Mouse (Mus musculus): Measurements from ENCODE around the gene Zfp92. TPM values are rescaled to one million over a fixed set of nuclear protein-coding genes. Genes with fewer than 3 reads are reported as not detected.
A peak's percentile ranks its signal among the peaks of the same experiment; 100 is the strongest.

Zfp92 gene
- polyA plus RNA-seq, 1 experiment from 2014 or later: 1.6 TPM

DNA sequence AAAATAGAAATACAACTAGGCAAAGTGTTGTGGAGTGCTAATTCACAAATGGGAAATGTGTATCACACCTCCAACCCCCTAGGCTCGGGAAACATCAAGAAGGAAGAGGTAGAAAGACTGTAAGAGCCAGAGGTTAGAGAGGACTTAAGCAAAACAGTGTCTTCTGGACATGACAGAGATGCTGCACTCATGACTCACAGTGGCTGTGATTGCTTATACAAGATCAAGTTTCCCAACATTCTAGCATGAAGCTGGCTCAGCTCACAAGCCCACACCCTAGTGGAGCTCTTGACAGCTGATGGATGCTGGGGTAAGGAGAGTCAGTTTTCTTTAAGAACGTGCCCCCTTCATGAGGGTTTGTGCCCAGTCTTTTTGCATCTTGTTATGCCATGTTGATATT lies 30.5 kb downstream of the Zfp92 start:
- Histone ChIP-seq H3K27me3 (replicated peaks) (no peaks in the 10 kb centered on the region), H3K4me3 (no peak overlapping the region), H3K9ac (no peak overlapping the region), H3K4me2 (no peak overlapping the region), H3K27ac (no peak overlapping the region), H3K9me3 (no peaks in the 10 kb centered on the region), H3K4me1 (no peaks in the 10 kb centered on the region), H3K36me3 (replicated peaks) (0 out of 2 replicates have a peak, but pooled peaks cover 2% of the 10 kb centered on the region)
- 71% methylated on average over 2 of the region's 2 CpGs for WGBS
- no peak for ATAC-seq (replicated peaks)

DNA sequence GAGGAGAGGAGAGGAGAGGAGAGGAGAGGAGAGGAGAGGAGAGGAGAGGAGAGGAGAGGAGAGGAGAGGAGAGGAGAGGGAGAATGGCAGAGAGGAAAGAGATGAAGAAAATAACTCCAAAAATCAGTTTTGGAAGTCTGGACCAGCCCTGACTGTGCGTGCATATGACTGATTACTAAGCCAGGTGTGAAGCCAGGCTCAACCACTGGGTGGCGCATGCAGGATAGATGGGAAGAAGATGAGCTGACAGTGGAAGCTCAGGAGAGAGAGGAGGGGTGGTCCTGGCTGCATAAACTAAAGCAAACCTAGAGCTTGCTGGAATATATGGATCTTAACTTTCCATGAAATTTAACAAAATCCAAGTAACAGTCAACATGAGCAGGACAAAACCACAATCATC lies 41.1 kb downstream of the Zfp92 start:
- no peaks in the 10 kb centered on the region for H3K27me3 ChIP-seq (replicated peaks)
- no peak overlapping the region for H3K27ac ChIP-seq
- H3K4me1 ChIP-seq: no peaks in the 10 kb centered on the region
- ATAC-seq (replicated peaks): 0 out of 2 replicates have a peak, but pooled peaks have one; percentile 37
- no peak overlapping the region for H3K4me2 ChIP-seq
- H3K4me3 ChIP-seq: no peak overlapping the region
- no peaks in the 10 kb centered on the region for H3K9me3 ChIP-seq
- H3K9ac ChIP-seq: no peak overlapping the region
- 20% methylated on average over 2 of the region's 2 CpGs for WGBS
- no peaks in the 10 kb centered on the region for H3K36me3 ChIP-seq (replicated peaks)

DNA sequence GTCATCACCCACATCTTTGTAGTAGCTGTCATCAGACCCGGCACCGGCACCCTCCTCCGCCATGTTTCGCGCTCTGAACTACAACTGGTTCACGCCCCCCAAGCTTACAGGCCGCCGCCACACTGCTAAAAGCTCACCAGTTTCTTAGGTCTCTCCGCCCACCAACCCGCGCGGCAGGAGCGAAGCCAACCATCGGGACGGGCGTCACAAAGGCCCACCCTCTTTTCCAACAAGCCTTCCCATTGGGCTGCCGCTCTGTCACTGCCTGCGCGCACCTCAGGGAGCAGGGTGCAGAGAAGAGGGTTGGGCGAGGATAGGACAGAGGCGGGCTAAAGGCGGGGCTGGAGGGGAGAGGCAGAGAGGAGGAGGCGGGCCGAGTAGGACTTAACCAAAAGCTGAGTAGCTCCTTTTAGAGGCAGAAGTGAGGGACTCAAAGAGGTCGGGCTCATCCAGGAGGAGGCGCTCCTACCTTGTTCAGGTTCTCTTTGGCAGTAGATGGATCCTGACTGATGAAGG lies 48.0 kb downstream of the Zfp92 start, which contains the start of gene Haus7:
Gene Haus7 (minus strand): TSS at position 168 of the 516 bp plus-strand sequence.
- peak; percentile 100 for ATAC-seq (replicated peaks)
- H3K36me3 ChIP-seq (replicated peaks): no peaks in the 10 kb centered on the region
- H3K4me1 ChIP-seq: peaks cover 7% of the 10 kb centered on the region
- peak within 1 kb of the TSS; percentile 43 for H3K9ac ChIP-seq
- H3K4me3 ChIP-seq: peak within 1 kb of the TSS; percentile 56
- no peak within 1 kb of the TSS for H3K27ac ChIP-seq
- peak within 1 kb of the TSS; percentile 52 for H3K4me2 ChIP-seq
- no peaks in the 10 kb centered on the region for H3K27me3 ChIP-seq (replicated peaks)
- 19% methylated on average over 26 of the region's 26 CpGs for WGBS
- H3K9me3 ChIP-seq: no peaks in the 10 kb centered on the region

DNA sequence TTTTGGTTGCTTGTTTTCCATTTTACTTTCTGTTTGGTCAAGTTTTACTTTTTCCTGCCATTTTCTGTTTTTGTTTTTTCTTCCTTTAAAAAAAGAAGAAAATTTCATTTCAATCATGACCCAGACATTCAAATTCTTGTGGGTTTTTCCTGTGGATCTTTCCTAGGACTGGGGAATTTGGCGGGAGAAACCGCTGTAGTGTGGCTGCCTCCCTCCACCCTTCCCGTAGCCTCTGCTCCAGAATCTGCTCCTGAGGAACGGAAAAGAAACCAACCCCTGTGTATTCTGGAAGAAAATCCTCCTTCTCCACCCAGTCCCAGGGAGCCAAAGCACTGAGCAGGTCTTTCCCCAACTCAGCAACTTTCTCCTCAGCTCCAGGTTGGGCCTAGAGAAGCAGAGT lies 49.9 kb downstream of the Zfp92 start:
- WGBS: 82% methylated on average over 4 of the region's 4 CpGs
- Histone ChIP-seq H3K9me3 (no peaks in the 10 kb centered on the region), H3K27ac (no peak overlapping the region), H3K27me3 (replicated peaks) (no peaks in the 10 kb centered on the region), H3K36me3 (replicated peaks) (no peaks in the 10 kb centered on the region), H3K4me2 (no peak overlapping the region), H3K4me1 (peaks cover 7% of the 10 kb centered on the region), H3K4me3 (no peak overlapping the region), H3K9ac (no peak overlapping the region)
- ATAC-seq (replicated peaks): no peak

DNA sequence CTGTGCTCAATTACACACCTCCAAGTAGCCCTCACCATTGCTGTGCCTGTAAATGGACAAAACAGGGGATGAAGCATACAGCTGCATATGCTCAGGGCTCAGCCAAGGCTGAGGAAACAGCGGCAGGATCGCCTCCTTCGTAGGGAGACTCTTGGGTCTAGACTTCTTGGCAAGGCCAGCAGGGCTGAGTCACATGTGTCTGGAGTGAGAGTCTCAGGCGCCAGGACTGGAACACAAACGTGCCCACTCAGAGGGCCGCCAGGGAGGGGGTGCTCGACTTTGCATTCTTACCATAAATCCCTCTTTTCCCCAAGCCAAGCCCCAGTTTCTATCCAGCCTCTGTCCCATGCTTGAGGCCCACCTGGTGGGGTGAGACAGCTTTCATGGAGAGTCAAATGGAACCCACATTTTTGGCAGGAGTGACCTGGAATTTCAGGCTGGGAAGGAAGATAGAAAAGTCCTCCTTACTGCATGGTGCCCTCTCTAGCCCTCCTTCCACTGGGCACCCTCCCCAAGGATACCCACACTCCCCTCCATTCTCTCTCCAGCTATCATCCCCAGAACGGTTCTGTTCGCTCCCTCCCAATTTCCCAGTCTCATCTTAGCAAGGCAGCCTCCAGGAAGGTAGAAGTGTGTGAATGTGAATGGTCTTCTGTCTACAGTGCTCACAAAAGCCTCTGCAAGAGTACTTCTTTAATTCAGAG lies 54.7 kb downstream of the Zfp92 start:
- Histone ChIP-seq H3K9me3 (no peaks in the 10 kb centered on the region), H3K27me3 (replicated peaks) (no peaks in the 10 kb centered on the region), H3K4me3 (no peak overlapping the region), H3K4me1 (no peaks in the 10 kb centered on the region), H3K9ac (no peak overlapping the region), H3K36me3 (replicated peaks) (no peaks in the 10 kb centered on the region), H3K4me2 (no peak overlapping the region), H3K27ac (no peak overlapping the region)
- no peak for ATAC-seq (replicated peaks)
- WGBS: 76% methylated on average over 9 of the region's 9 CpGs

DNA sequence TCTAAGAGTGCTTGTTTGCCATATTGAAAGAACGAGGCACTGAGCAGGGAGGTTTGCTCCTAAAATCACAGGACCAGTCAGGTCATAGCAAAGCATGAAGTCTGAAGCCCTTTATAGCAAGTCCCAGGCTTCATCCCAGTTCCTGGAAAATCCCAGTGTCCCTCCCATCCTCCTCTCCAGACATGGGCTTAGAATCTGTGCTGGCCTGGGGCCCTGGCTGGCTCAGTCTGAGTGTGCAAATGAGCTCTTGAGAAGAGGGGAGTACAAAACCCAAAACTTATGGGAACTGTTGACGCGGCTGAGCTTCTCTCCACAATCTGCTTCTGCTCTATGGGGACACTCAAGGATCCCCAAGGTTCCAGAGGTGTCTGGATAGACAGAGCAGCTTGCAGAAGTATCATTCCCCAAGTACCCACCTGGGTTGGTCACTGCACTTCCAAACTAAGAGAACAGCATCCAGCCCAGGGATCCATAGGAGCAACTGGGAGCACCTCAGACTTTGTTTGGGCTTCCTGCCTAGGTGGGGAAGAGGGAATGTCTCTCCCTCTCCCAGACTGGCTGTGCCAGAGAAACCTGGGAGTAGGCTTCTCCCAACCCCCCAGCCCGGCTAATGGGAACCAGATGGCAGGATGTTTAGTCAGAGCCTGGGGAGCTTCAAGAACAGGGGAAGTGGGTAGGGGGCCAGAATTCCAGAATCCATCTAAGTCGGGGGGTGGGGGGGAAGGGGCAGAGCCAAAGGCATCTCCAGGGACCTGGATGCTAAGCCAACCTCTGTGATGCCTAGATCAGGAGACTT lies 56.7 kb downstream of the Zfp92 start:
- Histone ChIP-seq H3K4me3 (no peak overlapping the region), H3K4me2 (no peak overlapping the region), H3K36me3 (replicated peaks) (no peaks in the 10 kb centered on the region), H3K27ac (no peak overlapping the region), H3K9ac (no peak overlapping the region), H3K9me3 (no peaks in the 10 kb centered on the region), H3K27me3 (replicated peaks) (no peaks in the 10 kb centered on the region), H3K4me1 (no peaks in the 10 kb centered on the region)
- ATAC-seq (replicated peaks): no peak
- 66% methylated on average over 5 of the region's 5 CpGs for WGBS

DNA sequence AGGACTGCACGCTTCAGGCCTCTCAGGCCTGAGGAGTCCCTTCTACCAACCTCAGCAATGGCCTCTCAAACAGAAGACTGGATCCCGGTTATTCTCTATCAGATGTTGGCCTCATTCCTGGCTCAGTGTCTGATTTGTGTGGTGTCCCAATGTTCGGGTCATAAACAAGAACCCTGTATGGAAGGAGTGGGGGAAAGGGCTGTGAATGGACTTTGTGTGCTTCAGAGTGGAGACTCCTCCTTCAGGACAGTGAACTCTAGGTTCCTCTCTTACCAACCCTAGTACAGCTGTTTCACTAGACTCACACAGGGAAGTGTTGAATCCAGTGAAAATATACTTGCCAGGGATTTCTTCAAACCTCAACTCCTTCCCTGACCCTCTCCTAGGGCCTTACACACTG lies 57.4 kb downstream of the Zfp92 start:
- 89% methylated on average over 3 of the region's 3 CpGs for WGBS
- no peak for ATAC-seq (replicated peaks)
- H3K9me3 ChIP-seq: no peaks in the 10 kb centered on the region

DNA sequence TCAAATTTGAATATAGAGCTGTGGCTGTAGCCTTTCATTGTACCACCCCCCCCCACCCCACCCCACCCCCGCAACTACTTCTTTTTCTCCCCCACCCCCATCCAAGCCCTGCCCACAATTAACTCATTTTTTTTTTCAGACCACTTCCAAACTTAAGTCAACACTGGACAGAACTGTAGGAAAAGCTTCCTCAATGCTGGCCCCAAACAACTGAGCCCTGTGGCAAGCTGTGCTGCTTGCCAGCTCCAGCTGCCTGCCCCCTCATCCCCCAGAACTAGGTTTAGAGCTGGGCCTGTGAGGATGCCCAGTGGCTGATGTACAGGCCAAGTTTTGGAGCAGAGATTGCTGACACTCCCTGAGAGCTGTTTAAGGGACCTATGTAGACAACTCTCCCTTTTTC lies 57.9 kb downstream of the Zfp92 start:
- Histone ChIP-seq H3K4me3 (no peak overlapping the region), H3K9me3 (no peaks in the 10 kb centered on the region), H3K36me3 (replicated peaks) (no peaks in the 10 kb centered on the region), H3K4me1 (no peaks in the 10 kb centered on the region), H3K27ac (no peak overlapping the region), H3K9ac (no peak overlapping the region), H3K27me3 (replicated peaks) (no peaks in the 10 kb centered on the region), H3K4me2 (no peak overlapping the region)
- WGBS: 69% methylated on average over 1 of the region's 1 CpGs
- no peak for ATAC-seq (replicated peaks)

More for the DNA sequence above, 57.4 kb downstream of the Zfp92 start:
- Histone ChIP-seq H3K36me3 (replicated peaks) (no peaks in the 10 kb centered on the region), H3K4me2 (no peak overlapping the region), H3K27ac (no peak overlapping the region), H3K27me3 (replicated peaks) (no peaks in the 10 kb centered on the region), H3K4me1 (no peaks in the 10 kb centered on the region), H3K9ac (no peak overlapping the region), H3K4me3 (no peak overlapping the region)

DNA sequence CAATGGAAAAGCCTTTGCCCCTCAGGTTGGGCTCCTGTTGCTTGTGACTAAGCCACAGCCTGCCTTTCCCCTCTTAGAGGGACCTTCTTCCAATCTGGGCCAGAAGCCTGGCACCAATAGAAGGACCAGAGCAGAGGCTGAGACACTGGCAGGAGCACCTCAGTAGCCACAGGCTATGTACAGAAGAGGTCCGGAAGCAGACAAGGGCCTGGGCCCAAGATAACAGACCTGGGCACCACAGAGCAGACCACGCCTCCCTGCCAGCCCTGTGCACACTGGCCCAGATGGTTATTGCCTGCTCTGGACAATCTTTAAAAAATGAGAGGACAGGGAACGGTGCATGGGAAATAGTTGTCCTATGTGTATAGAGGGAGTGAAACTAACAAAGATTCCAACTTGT lies 60.9 kb downstream of the Zfp92 start:
- no peaks in the 10 kb centered on the region for H3K36me3 ChIP-seq (replicated peaks)
- H3K27ac ChIP-seq: no peak overlapping the region
- no peak overlapping the region for H3K9ac ChIP-seq
- no peak overlapping the region for H3K4me3 ChIP-seq
- H3K9me3 ChIP-seq: no peaks in the 10 kb centered on the region
- H3K27me3 ChIP-seq (replicated peaks): no peaks in the 10 kb centered on the region
- no peaks in the 10 kb centered on the region for H3K4me1 ChIP-seq
- 90% methylated on average over 3 of the region's 3 CpGs for WGBS
- no peak overlapping the region for H3K4me2 ChIP-seq
- ATAC-seq (replicated peaks): no peak

DNA sequence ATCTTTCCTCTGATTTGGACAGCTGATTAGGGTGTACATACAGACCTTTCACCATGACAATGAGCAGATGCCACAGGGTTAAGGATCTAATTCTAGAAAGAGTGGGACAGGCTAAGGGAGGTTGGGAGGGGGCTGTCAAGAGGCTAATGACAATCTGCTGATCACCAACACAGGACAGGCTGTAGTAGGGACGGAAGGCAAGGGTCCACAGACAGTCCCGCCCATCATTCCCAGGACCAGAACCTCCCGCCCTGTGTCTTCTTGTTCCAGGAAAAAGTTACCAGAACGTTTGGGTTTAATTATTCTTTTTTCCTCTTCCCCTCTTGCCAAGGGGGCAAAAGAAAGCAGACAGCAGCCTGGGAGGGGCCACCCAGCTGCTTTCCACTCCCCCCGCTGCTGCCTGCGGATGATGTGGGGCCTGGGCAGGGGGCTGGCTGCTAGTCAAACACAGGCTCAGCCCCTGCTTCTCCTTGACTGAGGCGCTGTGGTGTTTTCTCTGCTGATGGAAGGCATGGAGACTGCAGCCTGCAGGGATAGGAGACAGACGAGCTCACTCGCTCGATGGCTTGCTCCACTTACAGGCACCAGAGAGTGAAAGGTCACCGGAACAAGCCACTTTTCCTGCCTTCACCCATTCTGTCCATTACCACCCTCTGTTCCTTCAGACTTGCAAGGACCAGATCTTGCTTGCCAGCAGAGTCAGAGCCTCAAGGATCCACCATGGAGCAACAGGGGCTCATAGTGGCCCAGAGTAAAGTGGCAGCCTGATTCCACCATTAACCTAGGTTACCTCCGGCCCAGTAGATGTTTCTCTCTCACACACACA lies 63.7 kb downstream of the Zfp92 start:
- no peak overlapping the region for H3K27ac ChIP-seq
- WGBS: 64% methylated on average over 12 of the region's 12 CpGs
- H3K4me2 ChIP-seq: no peak overlapping the region
- H3K9me3 ChIP-seq: no peaks in the 10 kb centered on the region
- ATAC-seq (replicated peaks): no peak
- no peak overlapping the region for H3K9ac ChIP-seq
- no peaks in the 10 kb centered on the region for H3K27me3 ChIP-seq (replicated peaks)
- H3K36me3 ChIP-seq (replicated peaks): no peaks in the 10 kb centered on the region
- no peaks in the 10 kb centered on the region for H3K4me1 ChIP-seq
- no peak overlapping the region for H3K4me3 ChIP-seq

DNA sequence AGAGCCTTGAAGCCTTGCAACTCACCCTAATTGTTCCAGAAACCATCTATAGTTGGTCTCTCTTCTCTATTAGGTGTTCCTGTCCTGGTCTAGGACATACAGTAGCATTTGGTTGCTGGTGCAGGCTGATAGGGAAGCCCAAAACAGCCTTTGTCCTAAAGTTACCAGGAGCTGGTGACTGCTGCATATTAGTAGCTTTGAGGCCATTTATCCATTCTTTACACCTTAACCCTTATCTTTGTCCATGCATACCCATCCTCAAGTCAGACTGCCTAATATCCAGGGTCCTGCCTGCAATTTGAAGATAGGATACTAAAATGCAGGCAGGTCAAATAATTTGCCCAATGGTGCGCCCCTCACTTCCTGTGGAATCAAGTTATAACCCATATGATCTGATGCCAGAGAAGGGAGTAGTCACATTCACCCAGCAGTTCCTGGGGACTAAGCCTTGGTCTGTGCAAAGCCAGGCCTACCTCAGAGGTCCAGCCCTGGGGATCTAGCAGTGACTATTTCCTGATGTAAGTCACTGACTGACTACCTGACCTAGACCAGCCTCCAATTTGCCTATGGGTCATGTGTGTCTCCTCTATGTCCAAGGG lies 64.9 kb downstream of the Zfp92 start:
- ATAC-seq (replicated peaks): no peak
- Histone ChIP-seq H3K4me1 (no peaks in the 10 kb centered on the region), H3K9ac (no peak overlapping the region), H3K4me3 (no peak overlapping the region), H3K36me3 (replicated peaks) (no peaks in the 10 kb centered on the region), H3K9me3 (no peaks in the 10 kb centered on the region), H3K27me3 (replicated peaks) (no peaks in the 10 kb centered on the region), H3K4me2 (no peak overlapping the region), H3K27ac (no peak overlapping the region)
- WGBS: 81% methylated on average over 1 of the region's 1 CpGs

DNA sequence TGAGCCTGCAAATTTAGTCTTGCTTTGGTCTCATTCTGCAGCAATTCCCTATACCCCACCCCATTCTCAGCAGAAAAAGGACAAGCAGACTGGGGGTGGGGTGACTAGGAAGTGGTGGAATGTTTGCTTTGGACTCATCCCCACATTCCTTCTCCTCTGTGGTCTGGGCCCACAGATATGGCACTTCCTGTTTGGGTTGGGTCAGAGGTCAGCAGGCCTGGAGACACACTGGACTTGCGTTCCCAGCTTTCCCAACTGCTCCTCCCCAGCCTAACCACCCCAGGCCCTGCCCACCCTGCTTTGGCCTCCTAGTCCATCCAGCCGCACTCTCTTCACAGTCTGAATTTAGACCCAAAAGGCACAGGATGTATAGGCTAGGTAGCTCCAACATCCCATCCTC lies 65.7 kb downstream of the Zfp92 start:
- ATAC-seq (replicated peaks): no peak
- Histone ChIP-seq H3K36me3 (replicated peaks) (no peaks in the 10 kb centered on the region), H3K27me3 (replicated peaks) (no peaks in the 10 kb centered on the region), H3K9me3 (no peaks in the 10 kb centered on the region), H3K9ac (no peak overlapping the region), H3K4me1 (no peaks in the 10 kb centered on the region), H3K27ac (no peak overlapping the region), H3K4me2 (no peak overlapping the region), H3K4me3 (no peak overlapping the region)
- WGBS: 83% methylated on average over 2 of the region's 2 CpGs
